Mouse (Mus musculus): ENCODE measurements around the gene Mvb12a. TPM values are rescaled to one million over a fixed set of nuclear protein-coding genes. Genes with fewer than 3 reads are reported as not detected.
A peak's percentile ranks its signal among the peaks of the same experiment; 100 is the strongest.

The Mvb12a gene
- total RNA-seq, 2 experiments from 2014 or later = 9.1 to 18.6 TPM

- ATAC-seq (replicated peaks; ENCODE audit: low FRiP score, poor library complexity, severe bottlenecking) = no peak
Observed at GRCm38 (mm10) chr8:71560071-71560470, 17.3 kb downstream of the Mvb12a start.

- no peak for ATAC-seq (replicated peaks; ENCODE audit: low FRiP score, poor library complexity, severe bottlenecking)
Observed at GRCm38 (mm10) chr8:71560765-71561164, 18.0 kb downstream of the Mvb12a start.

GRCm38 (mm10) chr8:71561401-71561800 lies 18.7 kb downstream of the Mvb12a start:
- no peak for ATAC-seq (replicated peaks; ENCODE audit: low FRiP score, poor library complexity, severe bottlenecking)

GRCm38 (mm10) chr8:71562751-71563150 lies 20.0 kb downstream of the Mvb12a start:
- ATAC-seq (replicated peaks; ENCODE audit: low FRiP score, poor library complexity, severe bottlenecking) = peak; percentile 76

GRCm38 (mm10) chr8:71563992-71564391 lies 21.3 kb downstream of the Mvb12a start:
- ATAC-seq (replicated peaks; ENCODE audit: low FRiP score, poor library complexity, severe bottlenecking) = no peak

- ATAC-seq (replicated peaks; ENCODE audit: low FRiP score, poor library complexity, severe bottlenecking) = no peak
Observed at GRCm38 (mm10) chr8:71566501-71566900, 23.8 kb downstream of the Mvb12a start, which contains the start of gene Nxnl1. Nxnl1 (minus strand) TSS chr8:71566601.

- ATAC-seq (replicated peaks; ENCODE audit: low FRiP score, poor library complexity, severe bottlenecking) = no peak
Observed at GRCm38 (mm10) chr8:71567587-71567986, 24.9 kb downstream of the Mvb12a start.

GRCm38 (mm10) chr8:71568387-71568937 lies 25.7 kb downstream of the Mvb12a start, which contains the start of gene Slc27a1:
Slc27a1 (plus strand) TSS chr8:71568882.
- ATAC-seq (replicated peaks; ENCODE audit: low FRiP score, poor library complexity, severe bottlenecking) = no peak

- no peak for ATAC-seq (replicated peaks; ENCODE audit: low FRiP score, poor library complexity, severe bottlenecking)
Observed at GRCm38 (mm10) chr8:71568941-71569340, 26.2 kb downstream of the Mvb12a start.

GRCm38 (mm10) chr8:71569366-71570290 lies 26.9 kb downstream of the Mvb12a start:
- ATAC-seq (replicated peaks; ENCODE audit: low FRiP score, poor library complexity, severe bottlenecking) = peak; percentile 58; the same call in 1 of the 2 replicates

GRCm38 (mm10) chr8:71570291-71570954 lies 27.7 kb downstream of the Mvb12a start:
- peak; percentile 56 for ATAC-seq (replicated peaks; ENCODE audit: low FRiP score, poor library complexity, severe bottlenecking)

- no peak for ATAC-seq (replicated peaks; ENCODE audit: low FRiP score, poor library complexity, severe bottlenecking)
Observed at GRCm38 (mm10) chr8:71572077-71572476, 29.4 kb downstream of the Mvb12a start.

- ATAC-seq (replicated peaks; ENCODE audit: low FRiP score, poor library complexity, severe bottlenecking) = no peak
Observed at GRCm38 (mm10) chr8:71572847-71573633, 30.3 kb downstream of the Mvb12a start.

GRCm38 (mm10) chr8:71574426-71574825 lies 31.7 kb downstream of the Mvb12a start:
- no peak for ATAC-seq (replicated peaks; ENCODE audit: low FRiP score, poor library complexity, severe bottlenecking)

GRCm38 (mm10) chr8:71575020-71575419 lies 32.3 kb downstream of the Mvb12a start:
- no peak for ATAC-seq (replicated peaks; ENCODE audit: low FRiP score, poor library complexity, severe bottlenecking)

- no peak for ATAC-seq (replicated peaks; ENCODE audit: low FRiP score, poor library complexity, severe bottlenecking)
Observed at GRCm38 (mm10) chr8:71577856-71578387, 35.2 kb downstream of the Mvb12a start.

GRCm38 (mm10) chr8:71579009-71579408 lies 36.3 kb downstream of the Mvb12a start:
- no peak for ATAC-seq (replicated peaks; ENCODE audit: low FRiP score, poor library complexity, severe bottlenecking)

GRCm38 (mm10) chr8:71579476-71579875 lies 36.8 kb downstream of the Mvb12a start:
- ATAC-seq (replicated peaks; ENCODE audit: low FRiP score, poor library complexity, severe bottlenecking) = no peak

GRCm38 (mm10) chr8:71580201-71580600 lies 37.5 kb downstream of the Mvb12a start:
- no peak for ATAC-seq (replicated peaks; ENCODE audit: low FRiP score, poor library complexity, severe bottlenecking)
